Mouse (Mus musculus) heart, embryonic 14.5 days (tissue): ENCODE data around the gene Rnd1. TPM values are rescaled to one million over a fixed set of nuclear protein-coding genes. Genes with fewer than 3 reads are reported as not detected.

Experiments used
- ATAC-seq: fragments of 200-750 bp; cut with Nextera tagmentation; 2 replicates; pipeline ENCODE4 v1.8.0; 2017; ENCODE audit warnings: low read depth, moderate TSS enrichment; ENCODE audit not compliant: insufficient number of reproducible peaks, insufficient read depth, low FRiP score
- H3K27ac ChIP-seq, 2 experiments: fragments of 200-500 bp in 1 of 2; fragments of 300-500 bp in 1 of 2; sonication (generic) in 1 of 2; replicated peaks in 1 of 2; 2 replicates each; pipeline ENCODE4 v1.5.1; 2012 to 2014; ENCODE audit warnings: low read depth in 2 of 2, low read length in 2 of 2, control low read depth in 1 of 2, mild to moderate bottlenecking in 1 of 2, mixed read lengths in 1 of 2; ENCODE audit not compliant: control insufficient read depth in 1 of 2, insufficient read depth in 1 of 2
- H3K27me3 ChIP-seq: fragments of 300-500 bp; sonication (generic); 2 replicates; pipeline ENCODE4 v1.6.1; 2014; ENCODE audit warnings: mild to moderate bottlenecking, low read length, control low read depth; ENCODE audit not compliant: control insufficient read depth, insufficient read depth
- H3K36me3 ChIP-seq: fragments of 300-500 bp; sonication (generic); 2 replicates; pipeline ENCODE4 v1.6.1; 2014; ENCODE audit warnings: mild to moderate bottlenecking, control low read depth, low read length, mixed read lengths; ENCODE audit not compliant: control insufficient read depth, insufficient read depth
- H3K4me1 ChIP-seq, 2 experiments: fragments of 200-500 bp in 1 of 2; fragments of 300-500 bp in 1 of 2; sonication (generic) in 1 of 2; 2 replicates each; pipeline ENCODE4 v1.6.1; 2012 to 2014; ENCODE audit warnings: low read length in 2 of 2, control low read depth in 1 of 2, mixed read lengths in 1 of 2; ENCODE audit not compliant: control insufficient read depth in 2 of 2, insufficient read depth in 2 of 2
- H3K4me2 ChIP-seq: fragments of 300-500 bp; sonication (generic); 2 replicates; pipeline ENCODE4 v1.6.1; 2014; ENCODE audit warnings: mild to moderate bottlenecking, low read length
- H3K4me3 ChIP-seq, 2 experiments: fragments of 200-500 bp in 1 of 2; fragments of 300-500 bp in 1 of 2; sonication (generic) in 1 of 2; 2 replicates each; pipeline ENCODE4 v1.5.1; 2012 to 2014; ENCODE audit warnings: low read length in 2 of 2, mild to moderate bottlenecking in 2 of 2, control low read depth in 1 of 2, low read depth in 1 of 2, moderate library complexity in 1 of 2; ENCODE audit not compliant: control insufficient read depth in 1 of 2, insufficient read depth in 1 of 2
- H3K9ac ChIP-seq: fragments of 300-500 bp; sonication (generic); 2 replicates; pipeline ENCODE4 v1.6.1; 2014; ENCODE audit warnings: mild to moderate bottlenecking, low read length
- H3K9me3 ChIP-seq: fragments of 300-500 bp; sonication (generic); 2 replicates; pipeline ENCODE4 v1.6.1; 2016; ENCODE audit warnings: low read length, control low read depth; ENCODE audit not compliant: control insufficient read depth
- WGBS: fragments of 180-500 bp; shearing (Covaris S2); extraction: QIAGEN DNeasy Blood & Tissue Kit; methylation state at CpG from one replicate; pipeline ENCODE4 v1.1.7; 2014; 5-methylcytosine and 5-hydroxymethylcytosine counted together
- polyA plus RNA-seq: library from polyadenylated mRNA; unstranded; fragments of >200 nt; fragmentation: Nextera tagmentation; extraction: Ambion mirVana; gene quantifications from 2 replicates; pipeline ENCODE4 v1.2.1, GENCODE M21; 2014

Gene Rnd1
- 0.61 and 1.3 TPM in 2 replicates for polyA plus RNA-seq

DNA sequence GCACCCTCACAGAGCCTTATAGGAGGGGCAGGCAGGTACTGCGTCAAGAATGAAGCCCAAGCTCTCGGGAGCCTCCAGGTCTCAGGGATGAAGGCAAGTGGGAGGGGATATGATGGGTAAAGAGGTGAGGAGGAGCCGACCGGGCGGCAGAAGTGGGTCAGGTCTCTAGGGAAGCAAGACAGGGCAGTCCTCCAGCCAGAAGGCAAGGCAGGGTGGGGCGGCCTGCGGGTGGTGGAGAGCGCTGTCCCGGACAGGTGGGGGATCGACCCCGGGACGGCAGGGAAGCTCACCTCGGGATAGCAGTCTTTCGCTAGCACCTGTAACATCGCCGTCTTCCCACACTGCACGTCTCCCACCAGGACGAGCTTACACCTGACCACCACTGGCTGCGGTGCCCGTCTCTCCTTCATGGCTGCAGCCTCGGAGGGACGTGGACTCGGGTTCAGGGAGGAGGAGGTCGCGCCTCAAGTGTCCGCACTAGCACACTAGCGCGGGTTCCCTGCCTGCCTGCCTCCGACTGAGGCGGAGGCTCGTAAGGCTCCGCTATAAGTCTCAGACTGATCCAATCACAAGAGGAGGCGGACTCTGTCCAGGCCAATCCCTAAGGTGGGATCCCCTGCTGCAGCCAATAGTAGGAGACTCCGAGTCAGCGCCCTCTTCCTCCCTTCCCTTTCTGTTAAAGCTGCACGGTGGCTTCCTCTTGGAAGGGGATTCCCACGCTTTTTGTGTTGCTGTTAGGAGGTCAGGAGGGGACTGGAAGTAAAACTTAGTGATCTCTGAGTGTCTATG lies at the start of gene Rnd1:
TSS of gene Rnd1 (minus strand) at position 522 of the 789 bp plus-strand sequence.
- no peak within 1 kb of the TSS for H3K27ac ChIP-seq
- peak within 1 kb of the TSS; percentile 94 for H3K4me2 ChIP-seq
- peak within 1 kb of the TSS; percentile 45 for H3K4me3 ChIP-seq
- H3K36me3 ChIP-seq: no peaks in the 10 kb centered on the region
- peak; percentile 90 for ATAC-seq
- peak within 1 kb of the TSS; percentile 61 for H3K9ac ChIP-seq
- peaks cover 19 to 24% of the 10 kb centered on the region in 2 experiments for H3K4me1 ChIP-seq
- H3K9me3 ChIP-seq: no peaks in the 10 kb centered on the region
- H3K27me3 ChIP-seq: peaks cover 33% of the 10 kb centered on the region
- whole genome bisulfite sequencing: under 1% methylated on average over 37 of the region's 37 CpGs

DNA sequence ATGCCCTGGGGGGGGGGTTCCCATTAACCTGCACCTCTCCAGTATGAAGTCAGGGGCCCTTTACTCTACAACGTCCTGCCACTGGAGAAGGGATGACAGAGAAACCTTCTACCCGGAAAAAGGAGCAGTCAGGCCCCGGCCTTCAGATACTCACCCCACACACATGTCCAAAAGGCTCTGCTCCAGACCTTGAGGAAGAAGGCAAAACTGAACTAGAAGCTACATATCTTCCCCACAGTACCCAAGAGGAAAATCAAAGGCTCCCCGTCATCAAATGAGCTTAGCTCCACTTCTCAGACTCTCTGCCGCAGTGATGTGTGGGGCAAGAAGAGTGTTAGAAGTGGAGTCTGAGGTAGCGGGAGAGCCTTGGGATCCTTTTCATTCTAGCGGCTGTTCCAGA lies 49.5 kb upstream of the Rnd1 start:
- no peaks in the 10 kb centered on the region for H3K36me3 ChIP-seq
- H3K9me3 ChIP-seq: no peaks in the 10 kb centered on the region
- peak overlapping the region; percentile 92 for H3K4me2 ChIP-seq
- peak overlapping the region; percentile 66 to 70; a peak in 3 of 4 replicates for H3K4me3 ChIP-seq
- H3K27ac ChIP-seq: no peak overlapping the region
- peaks cover 9 to 13% of the 10 kb centered on the region in 2 experiments; a peak in 3 of 4 replicates for H3K4me1 ChIP-seq
- H3K27me3 ChIP-seq: peaks cover 7% of the 10 kb centered on the region
- 52% methylated on average over 7 of the region's 7 CpGs for WGBS
- H3K9ac ChIP-seq: peak overlapping the region; percentile 76; the same call in 1 of the 2 replicates
- ATAC-seq: no peak

DNA sequence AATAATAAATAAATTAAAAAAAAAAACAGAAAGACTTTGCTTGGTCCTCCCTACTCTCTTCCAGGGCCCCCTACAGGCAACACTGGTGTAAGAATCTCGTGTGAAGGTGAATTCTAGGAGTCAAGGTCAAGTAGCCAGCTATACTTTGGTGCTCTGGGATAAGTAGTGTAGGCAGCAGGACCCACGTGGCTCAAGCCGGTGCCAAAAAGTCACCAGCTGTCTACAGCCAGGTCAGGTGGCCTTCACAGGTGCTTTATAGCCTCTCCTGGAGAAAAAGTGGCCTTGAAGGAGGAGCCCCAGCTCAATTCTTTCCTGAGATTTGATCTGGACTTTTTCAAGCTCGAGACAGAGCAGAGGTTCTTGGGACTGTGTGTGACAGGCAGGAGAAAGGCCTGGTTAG lies 48.8 kb upstream of the Rnd1 start:
- Histone ChIP-seq H3K9ac (no peak overlapping the region), H3K4me2 (no peak overlapping the region), H3K4me1 (peaks cover 9 to 13% of the 10 kb centered on the region in 2 experiments; a peak in 3 of 4 replicates), H3K27me3 (peaks cover 7% of the 10 kb centered on the region), H3K36me3 (no peaks in the 10 kb centered on the region), H3K27ac (no peak overlapping the region), H3K9me3 (no peaks in the 10 kb centered on the region), H3K4me3 (no peak overlapping the region)
- ATAC-seq: no peak
- 78% methylated on average over 4 of the region's 4 CpGs for WGBS

DNA sequence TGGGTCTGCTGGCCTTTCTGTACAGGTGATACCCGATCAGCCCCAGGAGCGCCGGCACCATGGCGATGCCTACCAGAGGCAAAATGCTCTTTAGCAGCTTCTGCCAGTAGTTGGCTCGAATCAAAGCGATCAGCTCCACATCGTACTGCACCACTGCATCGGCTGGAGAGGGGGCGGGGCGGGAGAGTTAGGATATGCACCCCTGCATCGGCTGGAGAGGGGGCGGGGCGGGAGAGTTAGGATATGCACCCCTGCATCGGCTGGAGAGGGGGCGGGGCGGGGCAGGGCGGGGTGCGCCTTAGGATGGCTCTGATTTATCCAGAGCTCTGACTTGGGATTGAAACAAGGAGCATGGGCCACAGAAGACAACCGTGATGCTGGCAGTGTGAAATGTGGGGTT lies 47.2 kb upstream of the Rnd1 start:
- Histone ChIP-seq H3K27ac (no peak overlapping the region), H3K4me2 (peak overlapping the region; percentile 13; the same call in 1 of the 2 replicates), H3K36me3 (no peaks in the 10 kb centered on the region), H3K4me1 (peaks cover 9 to 13% of the 10 kb centered on the region in 2 experiments; a peak in 3 of 4 replicates), H3K9ac (no peak overlapping the region), H3K4me3 (no peak overlapping the region), H3K27me3 (peaks cover 7% of the 10 kb centered on the region), H3K9me3 (no peaks in the 10 kb centered on the region)
- WGBS: 34% methylated on average over 18 of the region's 19 CpGs
- ATAC-seq: no peak

DNA sequence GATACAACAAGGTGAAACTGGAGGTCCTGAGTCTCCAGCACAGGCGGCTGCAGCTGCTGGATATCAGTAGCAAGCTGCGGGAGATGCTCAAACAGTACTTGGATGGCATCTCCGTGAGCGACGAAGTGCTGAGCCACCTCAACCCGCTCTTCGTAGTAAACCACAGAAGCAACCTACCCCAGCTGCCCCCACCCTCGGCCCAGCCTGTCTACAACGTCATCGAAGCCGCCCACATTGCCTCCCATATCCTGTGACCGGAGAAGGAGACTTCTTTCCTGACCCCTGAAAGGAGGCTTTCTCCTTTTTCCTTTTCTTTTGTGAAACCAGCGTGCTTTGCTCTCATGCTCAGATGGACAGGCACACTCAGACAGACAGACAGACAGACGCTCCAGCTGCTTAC lies 45.6 kb upstream of the Rnd1 start:
- Histone ChIP-seq H3K4me2 (peak overlapping the region; percentile 31), H3K4me3 (no peak overlapping the region), H3K4me1 (peaks cover 5 to 9% of the 10 kb centered on the region in 2 experiments; a peak in 3 of 4 replicates), H3K9ac (no peak overlapping the region), H3K9me3 (no peaks in the 10 kb centered on the region), H3K27ac (no peak overlapping the region), H3K36me3 (no peaks in the 10 kb centered on the region), H3K27me3 (peaks cover 7% of the 10 kb centered on the region)
- ATAC-seq: no peak
- WGBS: 43% methylated on average over 14 of the region's 14 CpGs

DNA sequence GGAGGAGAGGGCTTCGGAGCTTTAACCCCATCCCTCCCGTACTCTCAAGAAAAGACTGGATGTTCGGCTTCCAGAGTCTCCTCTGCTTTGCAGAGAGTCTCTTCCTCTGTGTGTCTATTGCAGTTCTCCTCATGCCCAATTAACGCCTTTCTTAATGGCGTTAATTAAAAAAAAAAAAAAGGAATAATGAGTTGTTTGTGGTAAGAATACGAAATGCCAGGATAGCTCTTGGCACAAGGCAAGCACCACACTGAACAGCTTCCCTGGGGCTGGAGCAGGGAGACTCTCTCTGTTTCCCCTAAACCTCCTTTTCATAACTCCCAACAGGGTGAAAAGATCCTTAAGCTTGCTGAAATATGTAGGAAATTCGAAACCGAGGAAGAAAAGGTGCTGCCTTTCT lies 44.9 kb upstream of the Rnd1 start:
- Histone ChIP-seq H3K36me3 (no peaks in the 10 kb centered on the region), H3K27ac (no peak overlapping the region), H3K27me3 (peaks cover 7% of the 10 kb centered on the region), H3K4me1 (peaks cover 5 to 8% of the 10 kb centered on the region in 2 experiments; a peak in 3 of 4 replicates), H3K9me3 (no peaks in the 10 kb centered on the region), H3K4me2 (no peak overlapping the region), H3K4me3 (no peak overlapping the region), H3K9ac (no peak overlapping the region)
- ATAC-seq: no peak
- WGBS: 79% methylated on average over 8 of the region's 8 CpGs

DNA sequence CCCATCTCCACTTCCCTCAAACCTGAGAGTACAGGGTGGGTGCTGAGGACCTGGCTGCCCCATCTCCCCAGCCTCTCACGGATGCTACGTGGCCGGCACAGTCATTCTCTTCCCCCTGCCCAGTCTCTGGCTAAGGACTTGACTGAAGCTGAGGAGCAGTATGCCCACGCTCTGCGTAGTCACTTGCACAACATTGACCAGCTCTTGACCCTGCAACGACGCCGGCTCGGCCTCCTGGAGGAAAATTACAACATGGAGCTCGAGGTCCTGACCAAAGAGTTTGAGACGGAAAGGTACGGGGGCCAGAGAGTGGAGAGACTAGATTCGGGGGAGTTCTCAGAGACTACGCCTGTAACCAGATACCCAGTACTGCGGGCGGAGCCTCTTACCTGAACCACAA lies 40.0 kb upstream of the Rnd1 start:
- no peaks in the 10 kb centered on the region for H3K36me3 ChIP-seq
- H3K9me3 ChIP-seq: no peaks in the 10 kb centered on the region
- no peak overlapping the region for H3K4me3 ChIP-seq
- no peaks in the 10 kb centered on the region; the same call in 1 of the 2 replicates for H3K27me3 ChIP-seq
- H3K9ac ChIP-seq: no peak overlapping the region
- H3K4me1 ChIP-seq: peaks cover 4 to 8% of the 10 kb centered on the region in 2 experiments; a peak in 3 of 4 replicates
- ATAC-seq: no peak
- WGBS: 55% methylated on average over 16 of the region's 16 CpGs
- H3K27ac ChIP-seq: no peak overlapping the region
- H3K4me2 ChIP-seq: no peak overlapping the region
